Mouse (Mus musculus) testis, postnatal 14 days (tissue): Measurements from ENCODE around the gene 2410015M20Rik.

Experiments
- DNase-seq: peaks from one replicate; pipeline ENCODE4 v3.0.0; 2021; ENCODE audit warnings: low spot score

2410015M20Rik gene

DNA sequence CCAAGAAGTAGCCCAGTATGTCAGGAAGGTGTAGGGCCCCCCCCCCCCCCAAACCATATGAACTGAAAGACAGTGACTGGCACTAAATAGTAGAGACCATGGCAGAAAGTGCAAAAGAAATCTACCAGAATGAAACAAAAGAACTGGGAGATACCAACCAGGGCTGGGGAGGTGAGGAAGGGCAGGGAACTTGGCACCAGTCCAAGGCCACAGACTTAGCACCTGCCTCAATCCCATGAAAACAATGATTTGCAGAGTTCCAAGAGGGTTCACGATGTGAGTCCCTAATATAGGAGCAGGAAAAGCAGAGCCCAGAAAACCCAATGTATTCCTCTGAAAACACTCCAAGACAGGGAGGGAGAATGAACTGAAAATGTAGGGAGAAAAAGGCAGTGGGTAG, 37.4 kb downstream of the 2410015M20Rik start:
- no peak for DNase-seq

DNA sequence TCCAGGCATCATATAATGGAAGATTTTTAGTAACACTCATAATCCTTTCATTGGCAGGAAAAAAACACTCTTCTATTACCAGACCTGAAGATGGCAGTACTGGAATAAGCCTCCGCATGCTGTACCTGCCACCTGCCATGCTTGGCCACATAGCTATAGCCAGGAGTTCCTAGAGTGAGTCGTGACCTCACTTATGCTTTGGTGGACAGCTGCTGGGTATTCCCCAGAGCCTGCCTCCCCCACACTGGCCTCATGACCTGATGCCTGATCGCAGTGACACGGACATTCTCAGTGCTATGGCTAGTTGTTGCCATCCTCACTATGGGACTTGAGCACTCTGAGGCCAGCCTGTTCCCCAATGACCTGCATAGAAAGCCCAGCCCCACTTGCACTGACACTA, 39.3 kb downstream of the 2410015M20Rik start:
- no peak for DNase-seq

GRCm38 (mm10) chr17:56567370-56567769, 42.2 kb downstream of the 2410015M20Rik start:
- no peak for DNase-seq

DNA sequence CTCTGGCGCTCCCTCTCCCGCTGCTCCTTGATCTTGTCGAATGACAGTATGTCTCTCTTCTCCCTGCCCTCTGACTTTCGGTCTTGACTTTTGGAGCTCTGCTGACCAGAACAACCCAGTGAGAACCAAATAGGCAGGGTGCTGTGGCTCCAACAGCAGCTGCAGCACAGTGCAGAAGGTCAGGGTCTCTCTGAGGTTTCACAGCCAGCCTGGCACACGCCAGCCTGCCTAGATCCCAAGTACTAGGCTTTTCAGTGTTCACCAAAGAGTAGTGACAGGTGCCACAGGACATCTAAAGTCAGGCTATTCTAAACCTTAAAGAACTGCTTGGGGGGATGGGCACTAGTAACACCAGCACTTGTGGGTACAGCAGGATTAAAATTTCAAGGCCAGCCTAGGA, 42.7 kb downstream of the 2410015M20Rik start:
- no peak for DNase-seq

DNA sequence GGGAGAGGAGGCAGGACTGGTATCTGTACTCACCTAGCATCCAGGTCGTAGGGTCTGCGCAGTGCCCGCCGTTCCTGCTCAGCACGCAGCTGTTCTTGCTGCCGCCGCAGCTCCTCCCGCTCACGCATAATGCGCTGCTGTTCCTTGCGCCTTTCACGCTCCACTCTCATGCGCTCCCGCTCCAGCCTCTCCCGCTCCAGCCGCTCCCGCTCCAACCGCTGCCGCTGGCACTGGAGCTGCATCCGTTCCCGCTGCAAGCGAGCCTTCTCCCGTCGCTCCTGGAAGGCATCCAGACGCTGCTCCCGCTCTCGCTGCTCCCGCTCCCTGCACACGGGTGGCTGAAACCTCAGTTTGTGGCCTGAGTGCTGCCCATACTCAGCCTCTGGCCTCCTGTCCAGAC, 43.3 kb downstream of the 2410015M20Rik start:
- no peak for DNase-seq

- DNase-seq = no peak
Measured at GRCm38 (mm10) chr17:56561866-56562265, 47.7 kb downstream of the 2410015M20Rik start.

DNA sequence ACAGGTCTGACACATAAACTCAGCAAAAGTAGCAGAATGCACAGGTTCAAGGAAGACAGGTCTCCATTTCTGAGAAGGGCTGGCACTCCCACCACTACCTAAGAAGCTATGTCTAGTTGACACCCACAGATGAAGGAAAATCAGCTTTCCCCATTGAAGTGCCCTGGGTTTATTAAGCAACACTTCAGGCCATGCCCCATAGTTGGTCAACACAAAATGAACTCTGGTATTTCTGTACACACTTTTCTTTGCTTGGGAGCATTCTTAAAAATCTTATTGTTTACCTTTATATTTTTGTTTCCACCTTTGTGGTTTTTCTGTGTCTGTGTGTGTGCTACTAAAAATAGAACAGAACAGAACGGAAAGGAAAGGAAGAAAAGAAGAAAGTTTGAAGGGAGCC, 49.4 kb downstream of the 2410015M20Rik start:
- no peak for DNase-seq

- no peak for DNase-seq
Measured at GRCm38 (mm10) chr17:56559386-56559785, 50.2 kb downstream of the 2410015M20Rik start.

GRCm38 (mm10) chr17:56558448-56558847, 51.1 kb downstream of the 2410015M20Rik start:
- no peak for DNase-seq
